Mouse (Mus musculus): ENCODE measurements around the gene Aoc1. TPM values are rescaled to one million over a fixed set of nuclear protein-coding genes. Genes with fewer than 3 reads are reported as not detected.

Aoc1 gene
- total and polyA plus RNA-seq, 2 experiments from 2014 or later = 0.14 TPM; not detected in 1

DNA sequence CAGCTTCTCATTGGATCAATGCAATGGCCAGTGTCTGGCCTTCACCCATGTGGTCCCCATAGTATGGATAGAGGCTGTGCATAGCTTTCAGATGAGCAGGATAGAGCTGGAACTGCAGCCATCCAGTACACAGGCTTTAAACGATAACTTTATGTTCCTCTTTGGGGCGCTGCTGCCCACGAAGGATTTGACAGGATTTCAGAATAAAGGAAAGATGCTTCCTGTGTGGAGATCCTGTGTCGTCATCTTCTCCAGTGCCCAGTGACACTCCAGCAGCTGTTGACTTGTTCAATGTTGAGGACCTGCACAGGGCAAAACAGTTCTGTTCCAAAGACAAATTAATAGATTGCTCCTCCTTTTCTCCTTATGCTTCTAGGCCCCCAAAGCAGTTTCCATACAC is 84.1 kb downstream of the Aoc1 start:
- WGBS = 85% methylated on average over 4 of the region's 4 CpGs
- Histone ChIP-seq H3K4me2 (ENCODE audit: low read depth, low read length, poor library complexity, severe bottlenecking) (no peak overlapping the region), H3K9me3 (ENCODE audit: low read length) (no peaks in the 10 kb centered on the region)

DNA sequence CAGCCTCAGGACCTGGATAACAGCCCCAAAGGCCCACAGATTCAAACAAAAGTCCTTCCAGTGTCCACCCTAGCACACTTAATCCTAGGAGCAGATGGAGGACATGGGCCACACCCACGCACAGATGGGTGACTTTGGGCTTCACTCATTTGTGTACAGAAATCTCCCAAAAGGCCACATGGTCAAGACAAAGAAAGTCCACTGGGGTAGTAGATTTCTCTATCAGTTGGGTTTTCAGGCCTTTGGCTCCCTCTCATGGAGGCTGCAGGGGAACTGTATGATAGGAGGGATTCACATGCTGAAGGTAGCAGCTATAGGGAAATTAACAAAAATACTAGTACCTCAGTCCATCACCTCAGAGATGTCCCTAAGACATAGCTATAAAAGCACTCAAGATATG is 85.4 kb downstream of the Aoc1 start:
- no peak overlapping the region for H3K9ac ChIP-seq (replicated peaks; ENCODE audit: low read length, poor library complexity, severe bottlenecking)
- H3K4me1 ChIP-seq (ENCODE audit: insufficient read depth, low read length) = no peaks in the 10 kb centered on the region
- H3K4me3 ChIP-seq (ENCODE audit: low read depth, low read length) = no peak overlapping the region
- no peaks in the 10 kb centered on the region for H3K9me3 ChIP-seq (ENCODE audit: low read length)
- H3K27ac ChIP-seq (ENCODE audit: low read depth, low read length) = no peak overlapping the region
- no peaks in the 10 kb centered on the region for H3K27me3 ChIP-seq (ENCODE audit: insufficient read depth, low read length)
- peak; percentile 81 for TF ChIP-seq CTCF (IDR thresholded peaks at IDR 0.05)
- peak; percentile 86 for DNase-seq (ENCODE audit: low spot score)
- 0 out of 2 replicates have a peak, but pooled peaks have one; percentile 54 for ATAC-seq (ENCODE audit: low FRiP score)
- no peaks in the 10 kb centered on the region for H3K36me3 ChIP-seq (ENCODE audit: insufficient read depth, low read length)
- 34% methylated on average over 1 of the region's 1 CpGs for WGBS
- no peak overlapping the region for H3K4me2 ChIP-seq (ENCODE audit: low read depth, low read length, poor library complexity, severe bottlenecking)

More for the DNA sequence above, 84.1 kb downstream of the Aoc1 start:
- DNase-seq (ENCODE audit: low spot score) = no peak
- Histone ChIP-seq H3K4me1 (ENCODE audit: insufficient read depth, low read length) (no peaks in the 10 kb centered on the region), H3K27ac (ENCODE audit: low read depth, low read length) (no peak overlapping the region), H3K9ac (replicated peaks; ENCODE audit: low read length, poor library complexity, severe bottlenecking) (no peak overlapping the region), H3K27me3 (ENCODE audit: insufficient read depth, low read length) (no peaks in the 10 kb centered on the region), H3K36me3 (ENCODE audit: insufficient read depth, low read length) (no peaks in the 10 kb centered on the region), H3K4me3 (ENCODE audit: low read depth, low read length) (no peak overlapping the region)
- no peak for TF ChIP-seq CTCF (IDR thresholded peaks at IDR 0.05)
- no peak for ATAC-seq (ENCODE audit: low FRiP score)

Other genes with a start within 250 kb of the Aoc1 start
- gene AI854703, start 246.1 kb upstream of the Aoc1 start, total RNA-seq (2014; rRNA removed) = 51.7 and 57.1 TPM in 2 replicates
- gene AI854703, start 246.1 kb upstream of the Aoc1 start, polyA plus RNA-seq (2015; fragmentation: Nextera tagmentation; extraction: Ambion mirVana) = 28.5 and 30.2 TPM in 2 replicates
- 0.60 and 0.76 TPM in 2 replicates for gene Gimap8, start 225.7 kb upstream of the Aoc1 start, total RNA-seq (2014; rRNA removed)
- 0.45 and 0.53 TPM in 2 replicates for gene Gimap8, start 225.7 kb upstream of the Aoc1 start, polyA plus RNA-seq (2015; fragmentation: Nextera tagmentation; extraction: Ambion mirVana)
- gene Gimap9, start 196.8 kb upstream of the Aoc1 start, total RNA-seq (2014; rRNA removed) = 0.55 and 0.71 TPM in 2 replicates
- 1.1 TPM in 2 replicates for gene Gimap9, start 196.8 kb upstream of the Aoc1 start, polyA plus RNA-seq (2015; fragmentation: Nextera tagmentation; extraction: Ambion mirVana)
- gene Gimap4, start 188.3 kb upstream of the Aoc1 start, total RNA-seq (2014; rRNA removed) = 0.66 and 0.77 TPM in 2 replicates
- gene Gimap4, start 188.3 kb upstream of the Aoc1 start, polyA plus RNA-seq (2015; fragmentation: Nextera tagmentation; extraction: Ambion mirVana) = 0.25 and 0.48 TPM in 2 replicates
- gene Gimap6, start 164.7 kb upstream of the Aoc1 start, total RNA-seq (2014; rRNA removed) = 3.0 and 6.1 TPM in 2 replicates
- 5.4 and 5.7 TPM in 2 replicates for gene Gimap6, start 164.7 kb upstream of the Aoc1 start, polyA plus RNA-seq (2015; fragmentation: Nextera tagmentation; extraction: Ambion mirVana)
- not detected in 2 replicates for gene Gm28053, start 154.3 kb upstream of the Aoc1 start, total RNA-seq (2014; rRNA removed)
- not detected in 2 replicates for gene Gm28053, start 154.3 kb upstream of the Aoc1 start, polyA plus RNA-seq (2015; fragmentation: Nextera tagmentation; extraction: Ambion mirVana)
- gene Gimap7, start 154.3 kb upstream of the Aoc1 start, total RNA-seq (2014; rRNA removed) = not detected in 2 replicates
- not detected in 2 replicates for gene Gimap7, start 154.3 kb upstream of the Aoc1 start, polyA plus RNA-seq (2015; fragmentation: Nextera tagmentation; extraction: Ambion mirVana)
- 1.6 and 2.1 TPM in 2 replicates for gene Gimap1, start 133.8 kb upstream of the Aoc1 start, total RNA-seq (2014; rRNA removed)
- gene Gimap1, start 133.8 kb upstream of the Aoc1 start, polyA plus RNA-seq (2015; fragmentation: Nextera tagmentation; extraction: Ambion mirVana) = 2.9 and 4.0 TPM in 2 replicates
- 0.33 and 0.38 TPM in 2 replicates for gene Gimap5, start 126.7 kb upstream of the Aoc1 start, total RNA-seq (2014; rRNA removed)
- 1.3 and 1.4 TPM in 2 replicates for gene Gimap5, start 126.7 kb upstream of the Aoc1 start, polyA plus RNA-seq (2015; fragmentation: Nextera tagmentation; extraction: Ambion mirVana)
- not detected in 2 replicates for gene Gimap3, start 102.0 kb upstream of the Aoc1 start, total RNA-seq (2014; rRNA removed)
- gene Gimap3, start 102.0 kb upstream of the Aoc1 start, polyA plus RNA-seq (2015; fragmentation: Nextera tagmentation; extraction: Ambion mirVana) = not detected in 2 replicates
- gene Tmem176a, start 32.0 kb upstream of the Aoc1 start, total RNA-seq (2014; rRNA removed) = 15.1 and 24.3 TPM in 2 replicates
- 27.0 and 31.6 TPM in 2 replicates for gene Tmem176a, start 32.0 kb upstream of the Aoc1 start, polyA plus RNA-seq (2015; fragmentation: Nextera tagmentation; extraction: Ambion mirVana)
- 65.5 and 70.7 TPM in 2 replicates for gene Tmem176b, start 31.4 kb upstream of the Aoc1 start, total RNA-seq (2014; rRNA removed)
- gene Tmem176b, start 31.4 kb upstream of the Aoc1 start, polyA plus RNA-seq (2015; fragmentation: Nextera tagmentation; extraction: Ambion mirVana) = 107 and 112 TPM in 2 replicates
- not detected in 2 replicates for gene 1600015I10Rik, start 57.0 kb downstream of the Aoc1 start, total RNA-seq (2014; rRNA removed)
- gene 1600015I10Rik, start 57.0 kb downstream of the Aoc1 start, polyA plus RNA-seq (2015; fragmentation: Nextera tagmentation; extraction: Ambion mirVana) = not detected in 2 replicates
- gene Doxl2, start 102.1 kb downstream of the Aoc1 start, total RNA-seq (2014; rRNA removed) = not detected in 2 replicates
- not detected in 2 replicates for gene Doxl2, start 102.1 kb downstream of the Aoc1 start, polyA plus RNA-seq (2015; fragmentation: Nextera tagmentation; extraction: Ambion mirVana)
- not detected in 2 replicates for gene Svs1, start 114.0 kb downstream of the Aoc1 start, total RNA-seq (2014; rRNA removed)
- gene Svs1, start 114.0 kb downstream of the Aoc1 start, polyA plus RNA-seq (2015; fragmentation: Nextera tagmentation; extraction: Ambion mirVana) = not detected in 2 replicates
- gene Gpnmb, start 163.7 kb downstream of the Aoc1 start, total RNA-seq (2014; rRNA removed) = 0.38 and 1.5 TPM in 2 replicates
- 0.40 and 0.77 TPM in 2 replicates for gene Gpnmb, start 163.7 kb downstream of the Aoc1 start, polyA plus RNA-seq (2015; fragmentation: Nextera tagmentation; extraction: Ambion mirVana)
- gene Malsu1, start 200.9 kb downstream of the Aoc1 start, total RNA-seq (2014; rRNA removed) = 32.0 and 47.7 TPM in 2 replicates
- 90.6 and 92.3 TPM in 2 replicates for gene Malsu1, start 200.9 kb downstream of the Aoc1 start, polyA plus RNA-seq (2015; fragmentation: Nextera tagmentation; extraction: Ambion mirVana)